Mouse (Mus musculus) embryo, embryonic 10 days (tissue): ENCODE measurements around the gene Pcmt1.

Source experiments
- DNase-seq: peaks from one replicate; pipeline ENCODE4 v3.0.0-alpha.2; 2015; ENCODE audit warnings: low spot score

Gene Pcmt1

DNA sequence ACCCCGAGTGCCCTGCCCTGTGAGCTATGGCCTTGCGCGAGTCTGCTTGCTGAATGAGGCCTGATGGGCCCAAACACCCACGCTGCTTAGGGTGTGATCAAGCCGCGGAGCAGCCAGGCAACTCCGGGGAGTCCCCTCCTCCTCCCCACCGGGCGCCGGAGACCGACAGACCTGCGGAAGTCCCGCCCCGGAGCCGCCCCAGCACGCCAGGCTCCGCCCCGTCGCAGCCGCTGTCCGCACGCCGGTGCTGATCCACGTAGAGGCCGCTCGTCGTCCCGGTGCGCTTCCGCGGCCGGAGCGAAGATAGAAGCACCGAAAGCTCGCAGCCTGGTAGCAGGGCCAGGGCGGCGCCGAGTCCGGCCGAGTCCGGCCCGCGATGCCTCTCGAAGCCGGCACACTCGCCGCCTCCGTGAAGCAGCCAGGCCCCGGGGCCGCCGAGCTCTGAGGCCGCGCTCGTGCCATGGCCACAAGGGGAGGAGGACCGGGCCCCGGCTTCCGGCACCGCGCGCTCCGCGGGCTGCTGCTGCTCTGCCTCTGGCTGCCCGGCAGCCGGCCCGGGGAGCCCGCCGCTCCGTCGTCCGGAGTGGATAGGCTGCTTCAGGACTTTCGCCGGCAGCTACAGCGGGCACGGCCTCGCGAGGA is 91.2 kb downstream of the Pcmt1 start, which contains the start of gene Lrp11:
TSS of gene Lrp11 (plus strand) at position 209 of the 642 bp plus-strand sequence.
- peak; percentile 94 for DNase-seq

DNA sequence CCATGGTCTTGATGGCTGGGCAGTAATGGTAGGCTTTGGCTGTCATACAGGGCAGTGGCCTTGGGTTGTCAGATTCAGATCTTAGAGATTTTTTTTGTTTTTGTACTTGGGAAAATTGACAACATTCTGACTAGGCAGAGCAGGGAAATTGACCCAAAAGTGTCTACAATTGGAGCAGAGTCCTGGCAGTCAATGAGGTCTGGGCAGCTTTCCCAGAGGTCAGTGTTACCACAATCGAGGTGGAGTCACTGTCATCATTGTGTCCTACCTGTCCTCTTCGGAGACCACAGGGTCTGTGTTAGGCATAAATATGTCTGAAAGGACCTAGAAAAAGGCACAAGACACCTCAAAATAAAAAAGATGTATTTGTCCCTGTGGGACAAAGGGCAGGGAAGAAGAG is 94.2 kb downstream of the Pcmt1 start:
- no peak for DNase-seq

DNA sequence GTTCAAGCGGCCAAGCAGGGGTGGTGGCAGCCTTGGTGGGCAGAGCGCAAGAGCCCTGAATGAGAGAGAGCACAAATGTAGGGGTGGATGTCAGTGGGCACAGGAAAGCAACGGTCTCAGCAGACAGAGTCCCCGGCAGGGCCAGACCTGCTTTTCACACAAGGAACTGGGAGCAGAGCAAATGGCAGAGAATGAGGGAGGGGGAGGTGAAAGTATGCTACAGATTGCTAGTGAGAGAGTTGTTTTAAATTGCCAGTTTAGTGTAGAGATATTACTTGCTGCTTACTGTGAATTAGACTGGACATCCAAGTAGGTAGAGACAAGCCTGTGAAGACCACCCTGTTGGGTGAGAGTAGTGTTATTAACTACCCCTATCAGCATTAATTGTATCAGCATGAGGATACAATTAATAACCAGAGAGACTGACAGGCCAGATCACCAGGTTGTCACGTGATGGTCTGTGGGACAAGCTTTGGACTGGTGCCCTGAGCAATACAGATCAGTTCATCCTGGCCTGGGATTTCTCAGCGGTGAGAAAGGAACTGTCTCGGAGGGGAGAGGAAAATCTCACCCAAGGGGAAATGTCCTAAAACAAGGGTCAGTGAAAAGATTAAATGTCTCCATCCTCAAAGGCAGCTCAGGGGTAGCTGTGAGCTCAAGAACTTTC is 97.9 kb downstream of the Pcmt1 start:
- no peak for DNase-seq

DNA sequence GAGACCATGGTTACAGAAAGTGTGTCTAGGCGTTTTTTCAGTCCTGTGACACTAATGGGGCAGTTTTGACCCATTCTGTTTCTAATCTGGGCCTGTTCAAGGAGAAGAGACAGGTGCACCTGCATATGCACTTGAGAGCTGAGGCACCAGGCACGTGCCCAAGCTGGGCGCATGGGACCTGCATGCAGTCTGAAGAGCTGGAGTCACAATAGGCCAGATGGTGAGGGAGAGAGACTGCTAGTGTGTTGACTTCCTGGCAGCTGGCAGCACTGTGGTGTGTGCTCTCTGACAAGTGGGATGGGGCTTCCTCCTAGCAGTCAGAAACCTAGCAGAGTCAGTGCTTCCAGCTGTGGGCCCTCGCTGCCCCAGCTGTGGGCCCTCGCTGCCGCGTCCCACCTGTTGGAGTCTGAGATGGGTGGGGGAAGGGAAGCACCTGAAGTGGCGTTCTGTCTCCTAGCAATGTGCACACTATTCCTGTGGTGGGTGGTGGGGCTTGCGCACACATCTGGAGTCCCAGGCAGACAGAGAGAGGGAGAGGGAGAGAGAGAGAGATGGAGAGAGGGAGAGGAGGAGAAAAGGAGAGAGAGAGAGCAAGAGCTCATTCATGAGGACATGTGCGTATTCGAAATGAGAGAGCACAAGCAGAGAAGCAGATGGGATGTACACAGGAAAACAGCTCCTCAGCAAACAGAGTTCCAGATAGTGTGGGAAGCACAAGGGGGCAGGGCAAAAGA is 98.6 kb downstream of the Pcmt1 start:
- DNase-seq, result peak; percentile 21

DNA sequence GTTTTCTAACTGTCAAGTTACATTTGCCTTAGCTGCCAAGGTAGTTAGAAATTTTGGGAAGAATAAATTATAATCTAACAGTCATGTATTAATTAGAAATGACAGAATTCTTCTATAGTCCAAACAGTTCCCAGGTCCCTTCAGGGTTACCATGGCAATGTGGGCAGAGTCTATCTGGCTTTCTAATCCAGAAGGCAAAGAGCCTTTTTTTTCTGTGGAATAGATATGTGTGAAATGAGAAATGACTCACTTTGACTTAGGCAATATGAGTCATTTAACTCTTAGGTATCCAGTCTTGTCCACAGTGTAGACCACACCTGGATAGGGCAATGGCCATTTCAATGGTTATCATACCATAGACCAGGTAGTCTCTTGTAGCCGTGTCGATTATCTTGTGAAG is 99.5 kb downstream of the Pcmt1 start:
- DNase-seq, result no peak
